Mouse (Mus musculus) frontal cortex, adult 2 months (tissue): Measurements from ENCODE around the gene Brms1. TPM values are rescaled to one million over a fixed set of nuclear protein-coding genes. Genes with fewer than 3 reads are reported as not detected.
A peak's percentile ranks its signal among the peaks of the same experiment; 100 is the strongest.

ENCODE experiments used
- DNase-seq, 2 experiments: peaks; one replicate each; pipeline ENCODE4 v3.0.0; 2022; ENCODE audit warnings: low spot score in 1 of 2; ENCODE audit errors: extremely low spot score in 1 of 2
- polyA plus RNA-seq: library from polyadenylated mRNA; depleted of rRNA; stranded (reverse); fragments of >200 nt; gene quantifications from 2 replicates; pipeline ENCODE4 v1.2.3, GENCODE M21; 2012

Brms1 gene
- polyA plus RNA-seq, 1 experiment, result 32.5 TPM

- DNase-seq, result peak; percentile 77 to 94
Observed at GRCm38 (mm10) chr19:5037678-5038571, 3.2 kb upstream of the Brms1 start.

- DNase-seq, result peak; percentile 77 to 90
Observed at GRCm38 (mm10) chr19:5038709-5039156, 2.4 kb upstream of the Brms1 start, which contains the start of the genes B4gat1 and AC124502.3. Gene B4gat1, plus strand, starts transcription at chr19:5038826. Gene AC124502.3, plus strand, starts transcription at chr19:5038891.

GRCm38 (mm10) chr19:5039301-5040114 is 1.6 kb upstream of the Brms1 start:
- DNase-seq, result no peak

- DNase-seq, result no peak
Observed at GRCm38 (mm10) chr19:5041588-5041987, 434 bp downstream of the Brms1 start.

GRCm38 (mm10) chr19:5045531-5045930 is 4.4 kb downstream of the Brms1 start:
- DNase-seq, result no peak

- peak in 1 of 2 experiments; percentile 83 for DNase-seq
Observed at GRCm38 (mm10) chr19:5048138-5049056, 7.2 kb downstream of the Brms1 start.

GRCm38 (mm10) chr19:5049325-5049724 is 8.2 kb downstream of the Brms1 start:
- no peak for DNase-seq

- DNase-seq, result peak; percentile 84 to 88
Observed at GRCm38 (mm10) chr19:5050047-5050905, 9.1 kb downstream of the Brms1 start, which contains the start of gene Rin1. Gene Rin1, plus strand, starts transcription at chr19:5050481.

GRCm38 (mm10) chr19:5051031-5051430 is 9.9 kb downstream of the Brms1 start:
- no peak for DNase-seq

GRCm38 (mm10) chr19:5051515-5051914 is 10.4 kb downstream of the Brms1 start:
- DNase-seq, result no peak

GRCm38 (mm10) chr19:5052166-5052822 is 11.1 kb downstream of the Brms1 start:
- DNase-seq, result peak in 1 of 2 experiments; percentile 73

GRCm38 (mm10) chr19:5052853-5053252 is 11.7 kb downstream of the Brms1 start:
- no peak for DNase-seq

- DNase-seq, result no peak
Observed at GRCm38 (mm10) chr19:5053909-5054308, 12.8 kb downstream of the Brms1 start.

GRCm38 (mm10) chr19:5056251-5056650 is 15.1 kb downstream of the Brms1 start:
- no peak for DNase-seq

- no peak for DNase-seq
Observed at GRCm38 (mm10) chr19:5057876-5058775, 17.0 kb downstream of the Brms1 start.

GRCm38 (mm10) chr19:5058801-5059771 is 17.9 kb downstream of the Brms1 start:
- no peak for DNase-seq
